Mouse (Mus musculus) megakaryocyte, embryonic 14.5 days (primary cell): ENCODE measurements around the gene Tspyl3.

ENCODE experiments used
- FLI1 ChIP-seq: IDR thresholded peaks from 2 replicates; pipeline ENCODE4 v1.6.1; 2012; ENCODE audit warnings: low read length, inconsistent platforms, mixed read lengths
- GATA1 ChIP-seq: IDR thresholded peaks from 3 replicates; pipeline ENCODE4 v1.6.1; 2012; ENCODE audit warnings: mixed read lengths, low read length, inconsistent platforms, borderline replicate concordance

GRCm38 (mm10) chr2:153237891-153238290 lies 12.7 kb upstream of the Tspyl3 start:
- TF ChIP-seq FLI1 (no peak), GATA1 (no peak)
